Mouse (Mus musculus) intestine, embryonic 16.5 days (tissue): ENCODE measurements around the gene Lpar3. TPM values are rescaled to one million over a fixed set of nuclear protein-coding genes. Genes with fewer than 3 reads are reported as not detected.
"Not testable (repeated sequence)": the region's sequence is repeated elsewhere in the genome, so short reads cannot be mapped to it uniquely, and the experiment has no call there.

Source experiments
- ATAC-seq: fragments of 200-750 bp; cut with Nextera tagmentation; 2 replicates; pipeline ENCODE4 v1.8.0; 2017; ENCODE audit warnings: moderate TSS enrichment, moderate library complexity
- H3K27ac ChIP-seq: fragments of 300-500 bp; sonication (generic); 2 replicates; pipeline ENCODE4 v1.5.1; 2014; ENCODE audit warnings: mild to moderate bottlenecking, low read length
- H3K27me3 ChIP-seq: fragments of 300-500 bp; sonication (generic); replicated peaks from 2 replicates; pipeline ENCODE4 v1.6.1; 2014; ENCODE audit warnings: low read length, control low read depth, mixed read lengths; ENCODE audit not compliant: control insufficient read depth, insufficient read depth
- H3K36me3 ChIP-seq: fragments of 300-500 bp; sonication (generic); 2 replicates; pipeline ENCODE4 v1.6.1; 2014; ENCODE audit warnings: low read length, control low read depth; ENCODE audit not compliant: control insufficient read depth, insufficient read depth
- H3K4me1 ChIP-seq: fragments of 300-500 bp; sonication (generic); 2 replicates; pipeline ENCODE4 v1.6.1; 2014; ENCODE audit warnings: low read length, control low read depth, mixed read lengths; ENCODE audit not compliant: control insufficient read depth, insufficient read depth
- H3K4me2 ChIP-seq: fragments of 300-500 bp; sonication (generic); 2 replicates; pipeline ENCODE4 v1.6.1; 2014; ENCODE audit warnings: low read depth, low read length, control low read depth
- H3K4me3 ChIP-seq: fragments of 300-500 bp; sonication (generic); 2 replicates; pipeline ENCODE4 v1.5.1; 2014; ENCODE audit warnings: mild to moderate bottlenecking, low read length
- H3K9ac ChIP-seq: fragments of 300-500 bp; sonication (generic); 2 replicates; pipeline ENCODE4 v1.6.1; 2014; ENCODE audit warnings: low read depth, low read length
- H3K9me3 ChIP-seq: fragments of 300-500 bp; sonication (generic); 2 replicates; pipeline ENCODE4 v1.6.1; 2016; ENCODE audit warnings: low read length, control low read depth; ENCODE audit not compliant: control insufficient read depth
- WGBS: fragments of 180-500 bp; shearing (Covaris S2); extraction: QIAGEN DNeasy Blood & Tissue Kit; methylation state at CpG from one replicate; pipeline ENCODE4 v1.1.7; 2014; 5-methylcytosine and 5-hydroxymethylcytosine counted together
- polyA plus RNA-seq: library from polyadenylated mRNA; unstranded; fragments of >200 nt; fragmentation: Nextera tagmentation; extraction: Ambion mirVana; gene quantifications from 2 replicates; pipeline ENCODE4 v1.2.1, GENCODE M21; 2015

Gene Lpar3
- polyA plus RNA-seq, 1 experiment from 2014 or later: 2.8 TPM

- Histone ChIP-seq H3K27me3 (no peaks in the 10 kb centered on the region), H3K4me3 (no peak overlapping the region), H3K9me3 (no peaks in the 10 kb centered on the region), H3K27ac (no peak overlapping the region), H3K4me1 (no peaks in the 10 kb centered on the region), H3K4me2 (no peak overlapping the region), H3K9ac (no peak overlapping the region), H3K36me3 (no peaks in the 10 kb centered on the region)
- ATAC-seq: peak; percentile 74
- 45% methylated on average over 11 of the region's 11 CpGs for WGBS
Measured at GRCm38 (mm10) chr3:146205305-146205704, 15.5 kb upstream of the Lpar3 start.

GRCm38 (mm10) chr3:146206635-146207034, 14.1 kb upstream of the Lpar3 start:
- Histone ChIP-seq H3K9me3 (no peaks in the 10 kb centered on the region), H3K4me3 (no peak overlapping the region), H3K36me3 (no peaks in the 10 kb centered on the region), H3K4me1 (no peaks in the 10 kb centered on the region), H3K9ac (no peak overlapping the region), H3K27ac (no peak overlapping the region), H3K4me2 (no peak overlapping the region), H3K27me3 (no peaks in the 10 kb centered on the region)
- WGBS: 81% methylated on average over 2 of the region's 2 CpGs
- ATAC-seq: peak; percentile 53; the same call in 1 of the 2 replicates

GRCm38 (mm10) chr3:146207440-146207839, 13.3 kb upstream of the Lpar3 start:
- no peak overlapping the region for H3K4me3 ChIP-seq
- H3K27ac ChIP-seq: no peak overlapping the region
- no peaks in the 10 kb centered on the region for H3K9me3 ChIP-seq
- no peaks in the 10 kb centered on the region for H3K36me3 ChIP-seq
- 0 out of 2 replicates have a peak, but pooled peaks have one; percentile 45 for ATAC-seq
- WGBS: 51% methylated on average over 2 of the region's 2 CpGs
- no peak overlapping the region for H3K4me2 ChIP-seq
- H3K4me1 ChIP-seq: no peaks in the 10 kb centered on the region
- H3K27me3 ChIP-seq: no peaks in the 10 kb centered on the region
- no peak overlapping the region for H3K9ac ChIP-seq

GRCm38 (mm10) chr3:146209759-146210158, 11.0 kb upstream of the Lpar3 start:
- not testable (repeated sequence) for H3K4me1 ChIP-seq, H3K4me3 ChIP-seq, H3K9me3 ChIP-seq, H3K4me2 ChIP-seq, H3K27ac ChIP-seq, H3K27me3 ChIP-seq, H3K36me3 ChIP-seq, H3K9ac ChIP-seq, ATAC-seq
- WGBS: 93% methylated on average over 8 of the region's 8 CpGs

GRCm38 (mm10) chr3:146211141-146211747, 9.5 kb upstream of the Lpar3 start:
- no peaks in the 10 kb centered on the region for H3K9me3 ChIP-seq
- no peak for ATAC-seq
- no peak overlapping the region for H3K4me3 ChIP-seq
- H3K27ac ChIP-seq: no peak overlapping the region
- 90% methylated on average over 4 of the region's 4 CpGs for WGBS
- no peaks in the 10 kb centered on the region for H3K36me3 ChIP-seq
- H3K9ac ChIP-seq: no peak overlapping the region
- no peaks in the 10 kb centered on the region for H3K4me1 ChIP-seq
- H3K4me2 ChIP-seq: no peak overlapping the region
- H3K27me3 ChIP-seq: no peaks in the 10 kb centered on the region

GRCm38 (mm10) chr3:146211964-146212363, 8.8 kb upstream of the Lpar3 start:
- H3K27ac ChIP-seq: no peak overlapping the region
- no peaks in the 10 kb centered on the region for H3K36me3 ChIP-seq
- no peak overlapping the region for H3K4me2 ChIP-seq
- H3K27me3 ChIP-seq: no peaks in the 10 kb centered on the region
- no peaks in the 10 kb centered on the region for H3K9me3 ChIP-seq
- no peak overlapping the region for H3K9ac ChIP-seq
- H3K4me1 ChIP-seq: no peaks in the 10 kb centered on the region
- H3K4me3 ChIP-seq: no peak overlapping the region
- ATAC-seq: no peak
- whole genome bisulfite sequencing: 82% methylated on average over 2 of the region's 2 CpGs

- ATAC-seq: no peak
- WGBS: 40% methylated on average over 5 of the region's 5 CpGs
- H3K4me1 ChIP-seq: no peaks in the 10 kb centered on the region
- peak overlapping the region; percentile 32; the same call in 1 of the 2 replicates for H3K4me2 ChIP-seq
- H3K9ac ChIP-seq: 0 out of 2 replicates have a peak overlapping the region, but pooled peaks have one; percentile 37
- H3K4me3 ChIP-seq: 0 out of 2 replicates have a peak overlapping the region, but pooled peaks have one; percentile 2
- no peaks in the 10 kb centered on the region for H3K9me3 ChIP-seq
- no peaks in the 10 kb centered on the region for H3K36me3 ChIP-seq
- no peaks in the 10 kb centered on the region for H3K27me3 ChIP-seq
- no peak overlapping the region for H3K27ac ChIP-seq
Measured at GRCm38 (mm10) chr3:146213336-146213735, 7.4 kb upstream of the Lpar3 start.

- Histone ChIP-seq H3K27ac (no peak overlapping the region), H3K4me2 (no peak overlapping the region), H3K4me3 (no peak overlapping the region), H3K27me3 (peaks cover 7% of the 10 kb centered on the region; the same call in 1 of the 2 replicates), H3K9ac (no peak overlapping the region), H3K4me1 (no peaks in the 10 kb centered on the region), H3K9me3 (no peaks in the 10 kb centered on the region), H3K36me3 (no peaks in the 10 kb centered on the region)
- no peak for ATAC-seq
- WGBS: 92% methylated on average over 3 of the region's 3 CpGs
Measured at GRCm38 (mm10) chr3:146216561-146216960, 4.2 kb upstream of the Lpar3 start.

- 57% methylated on average over 4 of the region's 4 CpGs for WGBS
- Histone ChIP-seq H3K4me3 (no peak overlapping the region), H3K4me1 (peaks cover 5% of the 10 kb centered on the region), H3K27me3 (peaks cover 11% of the 10 kb centered on the region; the same call in 1 of the 2 replicates), H3K27ac (no peak overlapping the region; the same call in 1 of the 2 replicates), H3K36me3 (no peaks in the 10 kb centered on the region), H3K4me2 (no peak overlapping the region), H3K9ac (no peak overlapping the region), H3K9me3 (no peaks in the 10 kb centered on the region)
- peak; percentile 43 for ATAC-seq
Measured at GRCm38 (mm10) chr3:146224271-146224670, 3.5 kb downstream of the Lpar3 start.
